Mouse (Mus musculus) MEL (cell line): ENCODE measurements around the gene Fgd3. TPM values are rescaled to one million over a fixed set of nuclear protein-coding genes. Genes with fewer than 3 reads are reported as not detected.
A peak's percentile ranks its signal among the peaks of the same experiment; 100 is the strongest.

Experiments used
- DNase-seq: peaks from one replicate; pipeline ENCODE4 v3.0.0; 2011; ENCODE audit warnings: low read depth, low spot score
- H3K27ac ChIP-seq: 2 replicates; pipeline ENCODE4 v1.5.1; 2012; ENCODE audit warnings: low read depth, mild to moderate bottlenecking, control low read depth, low read length, moderate library complexity; ENCODE audit not compliant: control insufficient read depth
- H3K27me3 ChIP-seq, 2 experiments: fragments of 150-350 bp in 1 of 2; sonication (generic) in 1 of 2; 2 replicates each; pipeline ENCODE4 v1.6.1; 2012; ENCODE audit warnings: low read length in 2 of 2, mild to moderate bottlenecking in 2 of 2, improper control_type of control experiment in 1 of 2, moderate library complexity in 1 of 2; ENCODE audit not compliant: insufficient read depth in 2 of 2, control insufficient read depth in 1 of 2
- H3K36me3 ChIP-seq, 2 experiments: 2 replicates each; pipeline ENCODE4 v1.6.1; 2012 to 2014; ENCODE audit warnings: low read length in 2 of 2, improper control_type of control experiment in 1 of 2, inconsistent platforms in 1 of 2, mild to moderate bottlenecking in 1 of 2; ENCODE audit not compliant: insufficient read depth in 2 of 2, control insufficient read depth in 1 of 2
- H3K4me1 ChIP-seq, 2 experiments: fragments of 150-350 bp in 1 of 2; sonication (generic) in 1 of 2; 2 replicates each; pipeline ENCODE4 v1.6.1; 2012; ENCODE audit warnings: low read length in 2 of 2, improper control_type of control experiment in 1 of 2, mild to moderate bottlenecking in 1 of 2; ENCODE audit not compliant: insufficient read depth in 2 of 2, control insufficient read depth in 1 of 2
- H3K4me3 ChIP-seq, 2 experiments: fragments of 150-350 bp in 1 of 2; sonication (generic) in 1 of 2; 2 replicates each; pipeline ENCODE4 v1.5.1; 2012; ENCODE audit warnings: low read depth in 2 of 2, low read length in 2 of 2, mild to moderate bottlenecking in 2 of 2, moderate library complexity in 2 of 2, control low read depth in 1 of 2, improper control_type of control experiment in 1 of 2; ENCODE audit not compliant: control insufficient read depth in 1 of 2, insufficient read depth in 1 of 2
- H3K79me2 ChIP-seq: 2 replicates; pipeline ENCODE4 v1.6.1; 2012; ENCODE audit warnings: mild to moderate bottlenecking, low read length, moderate library complexity; ENCODE audit not compliant: control insufficient read depth, poor library complexity, insufficient read depth
- H3K9ac ChIP-seq: 2 replicates; pipeline ENCODE4 v1.6.1; 2012; ENCODE audit warnings: low read depth, mild to moderate bottlenecking, control low read depth, low read length, moderate library complexity; ENCODE audit not compliant: control insufficient read depth, poor library complexity, severe bottlenecking
- H3K9me3 ChIP-seq: fragments of 150-350 bp; sonication (generic); replicated peaks from 2 replicates; pipeline ENCODE4 v1.6.1; 2012; ENCODE audit warnings: mild to moderate bottlenecking, low read length, improper control_type of control experiment, moderate library complexity; ENCODE audit not compliant: insufficient read depth
- CTCF ChIP-seq, 3 experiments: IDR thresholded peaks in 2 of 3; conservative IDR thresholded peaks in 1 of 3; 2 replicates each; pipeline ENCODE4 v1.5.1; 2011 to 2012; ENCODE audit warnings: low read length in 3 of 3, low read depth in 2 of 3, mild to moderate bottlenecking in 2 of 3, improper control_type of control experiment in 1 of 3, inconsistent platforms in 1 of 3, mixed read lengths in 1 of 3, moderate library complexity in 1 of 3; ENCODE audit not compliant: control insufficient read depth in 1 of 3, insufficient read depth in 1 of 3, poor library complexity in 1 of 3, severe bottlenecking in 1 of 3
- E2F4 ChIP-seq: IDR thresholded peaks from 2 replicates; pipeline ENCODE4 v1.6.1; 2011; ENCODE audit warnings: low read depth, low read length, improper control_type of control experiment, borderline replicate concordance
- EP300 ChIP-seq, 2 experiments: IDR thresholded peaks; 2 replicates each; pipeline ENCODE4 v1.6.1; 2011; ENCODE audit warnings: improper control_type of control experiment in 2 of 2, low read length in 2 of 2, low read depth in 1 of 2, mild to moderate bottlenecking in 1 of 2
- GABPA ChIP-seq: IDR thresholded peaks from 2 replicates; pipeline ENCODE4 v1.6.1; 2012; ENCODE audit warnings: low read depth, mild to moderate bottlenecking, inconsistent platforms, low read length, improper control_type of control experiment, moderate library complexity
- GATA1 ChIP-seq: IDR thresholded peaks from 2 replicates; pipeline ENCODE4 v1.6.1; 2011; ENCODE audit warnings: low read depth, low read length, improper control_type of control experiment
- HCFC1 ChIP-seq: IDR thresholded peaks from 2 replicates; pipeline ENCODE4 v1.6.1; 2012; ENCODE audit warnings: low read depth, mild to moderate bottlenecking, inconsistent platforms, low read length, improper control_type of control experiment, moderate library complexity
- KAT2A ChIP-seq: conservative IDR thresholded peaks from 2 replicates; pipeline ENCODE4 v1.6.1; 2012; ENCODE audit warnings: low read depth, low read length, improper control_type of control experiment, inconsistent platforms
- MAFK ChIP-seq: IDR thresholded peaks from 2 replicates; pipeline ENCODE4 v1.6.1; 2011; ENCODE audit warnings: low read depth, mild to moderate bottlenecking, low read length, improper control_type of control experiment, borderline replicate concordance
- MAX ChIP-seq: IDR thresholded peaks from 2 replicates; pipeline ENCODE4 v1.6.1; 2011; ENCODE audit warnings: low read length, improper control_type of control experiment
- MAZ ChIP-seq: IDR thresholded peaks from 2 replicates; pipeline ENCODE4 v1.6.1; 2012; ENCODE audit warnings: low read depth, mild to moderate bottlenecking, inconsistent platforms, low read length, improper control_type of control experiment
- MYC ChIP-seq: IDR thresholded peaks from 2 replicates; pipeline ENCODE4 v1.6.1; 2011; ENCODE audit warnings: low read depth, mild to moderate bottlenecking, low read length, improper control_type of control experiment, moderate library complexity
- NELFE ChIP-seq: IDR thresholded peaks from 2 replicates; pipeline ENCODE4 v1.6.1; 2011; ENCODE audit warnings: low read depth, low read length, improper control_type of control experiment
- NRF1 ChIP-seq: IDR thresholded peaks from 2 replicates; pipeline ENCODE4 v1.6.1; 2014; ENCODE audit warnings: low read depth, mild to moderate bottlenecking, inconsistent platforms, low read length, improper control_type of control experiment, moderate library complexity; ENCODE audit not compliant: poor library complexity, insufficient read depth, severe bottlenecking
- POLR2AphosphoS2 ChIP-seq: IDR thresholded peaks from 2 replicates; pipeline ENCODE4 v1.6.1; 2011; ENCODE audit warnings: low read length, improper control_type of control experiment
- POLR2AphosphoS5 ChIP-seq: IDR thresholded peaks from 2 replicates; pipeline ENCODE4 v1.6.1; 2012; ENCODE audit warnings: low read depth, borderline replicate concordance, mild to moderate bottlenecking, inconsistent platforms, low read length, moderate library complexity, mixed read lengths
- UBTF ChIP-seq: IDR thresholded peaks from 2 replicates; pipeline ENCODE4 v1.6.1; 2012; ENCODE audit warnings: low read depth, mild to moderate bottlenecking, inconsistent platforms, low read length, improper control_type of control experiment, moderate library complexity, borderline replicate concordance; ENCODE audit not compliant: insufficient read depth
- ZC3H11A ChIP-seq: IDR thresholded peaks from 2 replicates; pipeline ENCODE4 v1.6.1; 2012; ENCODE audit warnings: low read depth, mild to moderate bottlenecking, inconsistent platforms, low read length, improper control_type of control experiment
- polyA plus RNA-seq, 2 experiments: library from polyadenylated mRNA; stranded (reverse) in 1 of 2; unstranded in 1 of 2; fragments of >175 nt in 1 of 2; fragments of >200 nt in 1 of 2; gene quantifications; 2 replicates each; pipeline versions ENCODE4 v1.2.1 to v1.2.4; 2012; ENCODE audit warnings: low replicate concordance in 2 of 2, low read depth in 1 of 2; ENCODE audit not compliant: insufficient read length in 2 of 2, insufficient read depth in 1 of 2, missing spikeins in 1 of 2
- total RNA-seq: library from RNA; depleted of rRNA; stranded (reverse); fragments of 300-350 nt; gene quantifications from 2 replicates; pipeline ENCODE4 v1.2.3, GENCODE M21; 2012

The Fgd3 gene
- total and polyA plus RNA-seq, 3 experiments: 5.0 to 6.9 TPM; not detected in 1

DNA sequence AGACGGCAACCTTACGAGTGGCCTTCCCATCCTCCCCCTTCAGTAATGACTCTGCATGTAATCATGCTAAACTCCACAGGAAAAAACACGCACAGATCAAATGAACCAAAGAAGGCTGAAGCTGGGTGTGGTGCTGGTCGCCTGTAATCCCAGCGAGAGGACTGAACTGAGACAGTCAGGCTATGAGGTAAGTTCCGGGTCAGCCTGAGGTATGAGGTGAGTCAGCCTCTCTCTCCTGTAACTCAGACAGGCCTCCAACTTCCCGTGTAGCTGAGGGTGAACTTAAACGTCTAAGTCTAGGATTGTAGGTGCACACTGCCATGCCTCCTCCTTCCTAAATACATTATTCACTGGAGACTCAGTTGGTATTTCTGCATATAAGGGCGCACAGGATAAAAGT lies 26.0 kb downstream of the Fgd3 start:
- DNase-seq: no peak
- no peak overlapping the region for H3K27ac ChIP-seq
- no peaks in the 10 kb centered on the region for H3K9me3 ChIP-seq
- H3K27me3 ChIP-seq: no peaks in the 10 kb centered on the region
- H3K4me1 ChIP-seq: 0 out of 4 replicates have a peak, but pooled peaks cover 0 to 3% of the 10 kb centered on the region in 2 experiments
- H3K36me3 ChIP-seq: peaks cover 0 to 4% of the 10 kb centered on the region in 2 experiments; a peak in 2 of 4 replicates
- no peak for TF ChIP-seq E2F4
- TF ChIP-seq POLR2AphosphoS2: no peak
- no peak for TF ChIP-seq POLR2AphosphoS5
- TF ChIP-seq GATA1: no peak
- no peak for TF ChIP-seq MAX
- H3K4me3 ChIP-seq: no peak overlapping the region
- H3K9ac ChIP-seq: no peak overlapping the region
- no peaks in the 10 kb centered on the region for H3K79me2 ChIP-seq

- Histone ChIP-seq H3K4me1 (0 out of 4 replicates have a peak, but pooled peaks cover 0 to 3% of the 10 kb centered on the region in 2 experiments), H3K36me3 (peaks cover 0 to 4% of the 10 kb centered on the region in 2 experiments; a peak in 2 of 4 replicates), H3K9ac (no peak overlapping the region), H3K27ac (no peak overlapping the region), H3K9me3 (no peaks in the 10 kb centered on the region), H3K4me3 (no peak overlapping the region), H3K27me3 (no peaks in the 10 kb centered on the region), H3K79me2 (no peaks in the 10 kb centered on the region)
- DNase-seq: peak; percentile 23
- TF ChIP-seq UBTF (no peak), KAT2A (no peak), NRF1 (no peak), CTCF (IDR thresholded peaks at IDR 0.05 in 2 of 3, conservative IDR thresholded peaks at IDR 0.05 in 1 of 3; ENCODE audit: control insufficient read depth in 1 of 3, insufficient read depth in 1 of 3, low read depth in 2 of 3, low read length in 3 of 3, poor library complexity in 1 of 3, severe bottlenecking in 1 of 3) (no peak), EP300 (IDR thresholded peaks at IDR 0.05; ENCODE audit: low read depth in 1 of 2, low read length in 2 of 2) (0 out of 4 replicates have a peak, but pooled peaks of 1 of the 2 experiments have one; percentile 22), NELFE (no peak), HCFC1 (no peak), ZC3H11A (no peak), MYC (0 out of 2 replicates have a peak, but pooled peaks have one; percentile 3), GABPA (no peak), GATA1 (no peak), MAFK (no peak), MAZ (no peak)
These were observed 28.2 kb downstream of the Fgd3 start for GRCm38 (mm10) chr13:49291949-49292348.
